9 mouse cellular contexts compared by ENCODE assay signal in genomic region chr9:79270256-79270655, GRCm38 (mm10).
DNase-seq lines count a peak whose midpoint lies in the region; ATAC-seq lines count a peak whose summit lies in the region.
"Had no signal": no experiment of that assay in that cellular context is flagged by ENCODE, and none has a peak within 500 bp of the region (broad histone marks: within the 10 kb centered on the region; RNA-seq: fewer than 3 reads in every experiment).

No protein-coding gene starts in this region.

- ATAC-seq in midbrain, embryonic 13.5 days: peak; percentile 88
- ATAC-seq in midbrain, embryonic 11.5 days (ENCODE audit: low FRiP score): no peak
- ATAC-seq in midbrain, embryonic 15.5 days (replicated peaks): peak; percentile 93
- ATAC-seq in monocyte, adult 5-6 weeks (replicated peaks; ENCODE audit: insufficient number of reproducible peaks, low FRiP score, low TSS enrichment, poor library complexity, severe bottlenecking): no peak

- H3K4me3 ChIP-seq in heart, embryonic 10.5 days: no peak overlapping the region
- no peak overlapping the region for H3K4me3 ChIP-seq in midbrain, embryonic 13.5 days (replicated peaks)
- H3K4me3 ChIP-seq in midbrain, embryonic 11.5 days (ENCODE audit: low read depth, low read length): no peak overlapping the region
- no peak overlapping the region for H3K4me3 ChIP-seq in embryonic facial prominence, embryonic 10.5 days
- no peak overlapping the region for H3K4me3 ChIP-seq in midbrain, embryonic 15.5 days
- H3K4me3 ChIP-seq: heart, embryonic 15.5 days had no signal

- H3K27ac ChIP-seq in heart, embryonic 10.5 days: no peak overlapping the region
- H3K27ac ChIP-seq in midbrain, embryonic 13.5 days: no peak overlapping the region
- no peak overlapping the region for H3K27ac ChIP-seq in midbrain, embryonic 11.5 days (ENCODE audit: low read depth, low read length)
- 0 out of 2 replicates have a peak overlapping the region, but pooled peaks have one; percentile 19 for H3K27ac ChIP-seq in embryonic facial prominence, embryonic 10.5 days (replicated peaks)
- H3K27ac ChIP-seq in midbrain, embryonic 15.5 days: no peak overlapping the region
- H3K27ac ChIP-seq: heart, embryonic 15.5 days had no signal

- no peaks in the 10 kb centered on the region for H3K27me3 ChIP-seq in heart, embryonic 10.5 days (ENCODE audit: insufficient read depth, poor library complexity, severe bottlenecking)
- no peaks in the 10 kb centered on the region for H3K27me3 ChIP-seq in midbrain, embryonic 13.5 days
- no peaks in the 10 kb centered on the region for H3K27me3 ChIP-seq in midbrain, embryonic 11.5 days (ENCODE audit: control insufficient read depth, insufficient read depth, low read length)
- no peaks in the 10 kb centered on the region for H3K27me3 ChIP-seq in embryonic facial prominence, embryonic 10.5 days (replicated peaks; ENCODE audit: low read depth, poor library complexity, severe bottlenecking)
- H3K27me3 ChIP-seq in midbrain, embryonic 15.5 days (replicated peaks): no peaks in the 10 kb centered on the region
- H3K27me3 ChIP-seq: heart, embryonic 15.5 days had no signal

- H3K4me1 ChIP-seq in heart, embryonic 10.5 days: no peaks in the 10 kb centered on the region
- H3K4me1 ChIP-seq in midbrain, embryonic 13.5 days (replicated peaks): no peaks in the 10 kb centered on the region
- no peaks in the 10 kb centered on the region for H3K4me1 ChIP-seq in midbrain, embryonic 11.5 days (ENCODE audit: control insufficient read depth, insufficient read depth, low read length)
- no peaks in the 10 kb centered on the region for H3K4me1 ChIP-seq in embryonic facial prominence, embryonic 10.5 days
- H3K4me1 ChIP-seq in midbrain, embryonic 15.5 days: no peaks in the 10 kb centered on the region

- no peaks in the 10 kb centered on the region for H3K9me3 ChIP-seq in heart, embryonic 10.5 days
- H3K9me3 ChIP-seq in midbrain, embryonic 13.5 days: no peaks in the 10 kb centered on the region
- no peaks in the 10 kb centered on the region for H3K9me3 ChIP-seq in midbrain, embryonic 11.5 days (ENCODE audit: control insufficient read depth, low read length)
- no peaks in the 10 kb centered on the region for H3K9me3 ChIP-seq in embryonic facial prominence, embryonic 10.5 days
- H3K9me3 ChIP-seq in midbrain, embryonic 15.5 days: no peaks in the 10 kb centered on the region
- H3K9me3 ChIP-seq: heart, embryonic 15.5 days had no signal

- no peak overlapping the region for H3K4me2 ChIP-seq in midbrain, embryonic 13.5 days (replicated peaks)
- H3K4me2 ChIP-seq in midbrain, embryonic 11.5 days: no peak overlapping the region
- H3K4me2 ChIP-seq in midbrain, embryonic 15.5 days: no peak overlapping the region
- H3K4me2 ChIP-seq: heart, embryonic 15.5 days had no signal

- H3K36me3 ChIP-seq in heart, embryonic 10.5 days: no peaks in the 10 kb centered on the region
- H3K36me3 ChIP-seq in midbrain, embryonic 13.5 days: no peaks in the 10 kb centered on the region
- H3K36me3 ChIP-seq in midbrain, embryonic 11.5 days (ENCODE audit: control insufficient read depth, insufficient read depth, low read length): no peaks in the 10 kb centered on the region
- no peaks in the 10 kb centered on the region for H3K36me3 ChIP-seq in embryonic facial prominence, embryonic 10.5 days (replicated peaks)
- no peaks in the 10 kb centered on the region for H3K36me3 ChIP-seq in midbrain, embryonic 15.5 days (replicated peaks)
- H3K36me3 ChIP-seq: heart, embryonic 15.5 days had no signal

- H3K9ac ChIP-seq in midbrain, embryonic 13.5 days (replicated peaks): no peak overlapping the region
- no peak overlapping the region for H3K9ac ChIP-seq in midbrain, embryonic 11.5 days (ENCODE audit: low read length)
- no peak overlapping the region for H3K9ac ChIP-seq in midbrain, embryonic 15.5 days
- H3K9ac ChIP-seq: heart, embryonic 15.5 days had no signal

- WGBS in heart, embryonic 10.5 days: 40% methylated on average over 2 of the region's 2 CpGs
- WGBS in midbrain, embryonic 13.5 days: 73% methylated on average over 2 of the region's 2 CpGs
- WGBS in midbrain, embryonic 11.5 days: 78% methylated on average over 2 of the region's 2 CpGs
- WGBS in embryonic facial prominence, embryonic 10.5 days: 77% methylated on average over 2 of the region's 2 CpGs
- WGBS in midbrain, embryonic 15.5 days: 60% methylated on average over 2 of the region's 2 CpGs

- DNase-seq in heart, adult 11 months: peak; percentile 91
- no peak for DNase-seq in heart, embryonic 10.5 days (ENCODE audit: low spot score)
- no peak for DNase-seq in midbrain, embryonic 11.5 days (ENCODE audit: low spot score, missing footprints)
- DNase-seq in embryonic facial prominence, embryonic 10.5 days (ENCODE audit: low spot score): no peak
- no peak for DNase-seq in layer of hippocampus, adult 9-10 months (ENCODE audit: low spot score)

Comparison
In these comparisons a context has a peak if more than half of its experiments do, and no peak if none do; other contexts are left out.
1. ATAC-seq: peak in midbrain, embryonic 13.5 days (single experiment) and midbrain, embryonic 15.5 days (single experiment); none in midbrain, embryonic 11.5 days (single experiment) and monocyte, adult 5-6 weeks (single experiment).